Mouse (Mus musculus) stomach, postnatal 0 days (tissue): ENCODE measurements around the gene Klf14. TPM values are rescaled to one million over a fixed set of nuclear protein-coding genes. Genes with fewer than 3 reads are reported as not detected.

ENCODE experiments used
- ATAC-seq: fragments of 200-750 bp; cut with Nextera tagmentation; 2 replicates; pipeline ENCODE4 v1.8.0; 2017; ENCODE audit not compliant: low FRiP score, low TSS enrichment
- DNase-seq: peaks from one replicate; pipeline ENCODE4 v3.0.0-alpha.2; 2016; ENCODE audit warnings: low spot score
- H3K27ac ChIP-seq: fragments of 300-500 bp; sonication (generic); replicated peaks from 2 replicates; pipeline ENCODE4 v1.5.1; 2014; ENCODE audit warnings: mild to moderate bottlenecking, control low read depth
- H3K27me3 ChIP-seq: fragments of 300-500 bp; sonication (generic); 2 replicates; pipeline ENCODE4 v1.6.1; 2014; ENCODE audit warnings: low read length; ENCODE audit not compliant: control insufficient read depth, insufficient read depth
- H3K36me3 ChIP-seq: fragments of 300-500 bp; sonication (generic); 2 replicates; pipeline ENCODE4 v1.6.1; 2014; ENCODE audit warnings: low read length, mixed read lengths; ENCODE audit not compliant: control insufficient read depth, insufficient read depth
- H3K4me1 ChIP-seq: fragments of 300-500 bp; sonication (generic); replicated peaks from 2 replicates; pipeline ENCODE4 v1.6.1; 2014; ENCODE audit warnings: antibody characterized with exemption; ENCODE audit not compliant: control insufficient read depth, insufficient read depth
- H3K4me2 ChIP-seq: fragments of 300-500 bp; sonication (generic); replicated peaks from 2 replicates; pipeline ENCODE4 v1.6.1; 2014; ENCODE audit warnings: low read depth, mild to moderate bottlenecking, control low read depth, moderate library complexity
- H3K4me3 ChIP-seq: fragments of 300-500 bp; sonication (generic); 2 replicates; pipeline ENCODE4 v1.5.1; 2014; ENCODE audit warnings: low read depth, low read length, control low read depth
- H3K9ac ChIP-seq: fragments of 300-500 bp; sonication (generic); 2 replicates; pipeline ENCODE4 v1.6.1; 2014; ENCODE audit warnings: mild to moderate bottlenecking, low read length, control low read depth, mixed read lengths
- H3K9me3 ChIP-seq: fragments of 300-500 bp; sonication (generic); 2 replicates; pipeline ENCODE4 v1.6.1; 2016; ENCODE audit warnings: low read length; ENCODE audit not compliant: control insufficient read depth
- CTCF ChIP-seq: IDR thresholded peaks from 2 replicates; pipeline ENCODE4 v1.5.1; 2016; ENCODE audit warnings: antibody characterized with exemption, low read depth, mild to moderate bottlenecking, moderate library complexity
- EP300 ChIP-seq: optimal IDR thresholded peaks from 2 replicates; pipeline ENCODE3; 2016; ENCODE audit warnings: antibody characterized with exemption
- WGBS: fragments of 180-500 bp; shearing (Covaris S2); extraction: QIAGEN DNeasy Blood & Tissue Kit; methylation state at CpG from one replicate; pipeline ENCODE4 v1.1.7; 2014; 5-methylcytosine and 5-hydroxymethylcytosine counted together
- polyA plus RNA-seq: library from polyadenylated mRNA; unstranded; fragments of >200 nt; fragmentation: Nextera tagmentation; extraction: Ambion mirVana; gene quantifications from 2 replicates; pipeline ENCODE4 v1.2.1, GENCODE M21; 2015

Klf14 gene
- 1.5 and 1.7 TPM in 2 replicates for polyA plus RNA-seq

DNA sequence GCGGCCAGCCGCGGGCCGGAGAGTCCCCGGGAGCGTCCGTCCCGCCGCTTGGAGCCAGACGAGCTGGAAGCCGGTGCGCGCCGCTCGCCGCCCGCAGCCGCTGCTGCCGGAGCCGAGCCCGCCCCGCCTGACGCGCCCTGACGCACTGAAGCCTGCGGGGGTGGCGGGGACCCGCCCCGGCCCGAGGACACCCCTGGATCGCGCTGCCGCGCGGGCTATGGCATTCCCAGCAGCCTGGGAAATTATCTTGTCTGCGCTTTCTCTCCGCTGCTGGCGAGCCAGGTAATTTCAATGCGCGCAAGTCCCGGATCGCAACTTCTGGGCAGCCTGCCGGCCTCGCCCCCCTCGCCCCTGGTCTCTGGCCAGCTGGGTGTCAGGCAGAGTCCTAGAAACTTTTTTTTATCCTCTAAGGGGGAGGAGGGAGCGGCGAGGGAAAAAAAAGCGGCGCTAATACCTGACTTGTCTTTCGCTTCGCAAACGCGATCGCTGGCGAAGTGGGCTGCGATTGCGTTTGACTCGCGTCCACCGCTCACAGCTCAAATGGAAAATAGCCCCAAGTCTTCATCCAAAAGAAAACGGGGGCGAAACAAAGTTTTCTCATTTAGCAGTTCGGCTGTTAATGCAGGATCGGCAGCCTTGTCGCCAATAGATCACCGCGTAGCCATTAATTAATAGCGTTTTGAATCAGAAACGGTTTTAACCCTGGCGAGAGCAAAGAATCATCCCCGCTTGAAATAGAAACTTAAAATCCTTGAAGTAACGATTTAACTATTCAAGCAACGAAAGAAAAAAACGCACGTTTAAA lies at the start of gene Klf14:
Gene Klf14, minus strand, starts transcription at position 343 of the 805 bp plus-strand sequence.
- peaks cover 18% of the 10 kb centered on the region for H3K9me3 ChIP-seq
- ATAC-seq (peak; percentile 38; the same call in 1 of the 2 replicates), DNase-seq (peak; percentile 52)
- TF ChIP-seq EP300 = no peak
- TF ChIP-seq CTCF = no peak
- H3K4me1 ChIP-seq = no peaks in the 10 kb centered on the region
- H3K9ac ChIP-seq = peak within 1 kb of the TSS; percentile 31; the same call in 1 of the 2 replicates
- H3K27ac ChIP-seq = no peak within 1 kb of the TSS
- no peaks in the 10 kb centered on the region for H3K36me3 ChIP-seq
- peaks cover 10% of the 10 kb centered on the region for H3K27me3 ChIP-seq
- peak within 1 kb of the TSS; percentile 60 for H3K4me3 ChIP-seq
- WGBS = 2% methylated on average over 75 of the region's 75 CpGs
- H3K4me2 ChIP-seq = peak within 1 kb of the TSS; percentile 79

DNA sequence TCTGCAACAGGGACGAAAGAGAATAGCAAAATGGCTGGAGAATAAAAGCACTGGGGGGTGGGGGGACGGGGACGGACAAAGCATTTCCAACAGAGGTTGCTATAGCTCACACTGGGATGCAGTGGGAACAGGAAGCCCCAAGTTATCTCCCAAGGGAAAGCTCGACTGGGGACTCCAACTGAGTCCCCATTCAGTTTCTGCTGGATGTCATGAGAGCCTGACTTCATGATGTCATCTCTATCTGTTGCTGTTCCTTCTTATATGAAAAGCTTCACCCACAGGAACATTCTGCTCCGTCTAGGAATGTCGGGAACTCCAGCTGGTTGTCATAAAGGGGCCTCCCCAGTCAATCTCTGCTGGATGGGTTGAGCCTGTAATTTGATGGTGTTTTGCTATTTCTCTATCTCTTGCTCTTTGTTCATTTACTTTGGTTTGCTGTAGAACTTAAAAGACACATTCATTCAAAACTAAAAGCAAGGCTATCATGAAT lies 47.3 kb upstream of the Klf14 start:
- DNase-seq = no peak
- TF ChIP-seq CTCF (no peak), EP300 (no peak)
- no peaks in the 10 kb centered on the region for H3K4me1 ChIP-seq
- H3K9me3 ChIP-seq = no peaks in the 10 kb centered on the region
- no peaks in the 10 kb centered on the region for H3K36me3 ChIP-seq
- no peak overlapping the region for H3K9ac ChIP-seq
- no peak overlapping the region for H3K4me3 ChIP-seq
- no peak overlapping the region for H3K4me2 ChIP-seq
- H3K27ac ChIP-seq = no peak overlapping the region
- ATAC-seq = no peak
- no peaks in the 10 kb centered on the region for H3K27me3 ChIP-seq
- 54% methylated on average over 6 of the region's 6 CpGs for WGBS

DNA sequence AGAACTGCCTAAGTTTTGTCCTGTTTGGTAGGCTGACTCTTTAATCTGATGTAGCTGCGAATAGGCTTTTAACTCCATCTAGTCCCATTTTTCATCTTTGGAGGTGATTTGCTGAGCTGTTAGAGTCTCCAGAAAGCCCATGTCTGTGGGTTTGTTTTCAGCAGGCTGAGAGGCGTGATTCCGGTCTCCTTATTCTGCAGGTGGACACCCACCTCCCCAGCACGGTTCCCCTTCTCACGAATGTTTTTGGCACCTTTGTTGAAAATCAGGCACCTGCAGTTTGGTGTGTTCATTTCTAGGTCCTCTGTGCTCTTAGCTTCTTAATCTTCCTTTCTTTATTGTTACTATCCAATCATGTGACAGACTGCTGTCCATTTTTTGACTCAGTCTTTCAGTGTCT lies 27.5 kb upstream of the Klf14 start:
- no peak overlapping the region for H3K4me3 ChIP-seq
- ATAC-seq = no peak
- no peaks in the 10 kb centered on the region for H3K4me1 ChIP-seq
- H3K9ac ChIP-seq = no peak overlapping the region
- H3K27ac ChIP-seq = no peak overlapping the region
- DNase-seq = no peak
- H3K36me3 ChIP-seq = no peaks in the 10 kb centered on the region
- WGBS = 77% methylated on average over 5 of the region's 5 CpGs
- H3K27me3 ChIP-seq = no peaks in the 10 kb centered on the region
- no peak overlapping the region for H3K4me2 ChIP-seq
- no peaks in the 10 kb centered on the region for H3K9me3 ChIP-seq
- TF ChIP-seq EP300 (no peak), CTCF (no peak)

DNA sequence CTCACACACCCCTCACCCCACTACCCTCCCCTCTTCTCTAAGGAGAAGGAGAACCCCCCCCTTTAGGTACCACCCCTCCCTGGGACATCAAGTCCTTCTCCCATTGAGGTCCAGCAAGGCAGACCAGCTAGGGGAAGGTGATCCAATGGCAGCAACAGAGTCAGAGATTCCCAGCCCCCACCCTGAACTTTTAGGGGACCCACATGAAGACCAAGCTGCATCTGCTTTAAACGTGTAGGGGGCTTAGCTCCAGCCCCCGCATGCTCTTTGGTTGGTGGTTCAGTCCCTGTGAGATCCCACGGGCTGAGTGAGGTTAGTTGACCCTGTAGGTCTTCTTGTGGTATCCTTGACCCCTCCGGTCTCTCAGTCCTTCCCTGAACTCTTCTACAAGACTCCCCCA lies 24.1 kb upstream of the Klf14 start:
- no peaks in the 10 kb centered on the region for H3K36me3 ChIP-seq
- no peaks in the 10 kb centered on the region for H3K4me1 ChIP-seq
- no peak for ATAC-seq
- H3K27ac ChIP-seq = no peak overlapping the region
- H3K9ac ChIP-seq = no peak overlapping the region
- no peaks in the 10 kb centered on the region for H3K27me3 ChIP-seq
- H3K9me3 ChIP-seq = no peaks in the 10 kb centered on the region
- WGBS = 66% methylated on average over 4 of the region's 4 CpGs
- H3K4me3 ChIP-seq = no peak overlapping the region
- no peak for TF ChIP-seq CTCF
- TF ChIP-seq EP300 = no peak
- no peak overlapping the region for H3K4me2 ChIP-seq
- no peak for DNase-seq

DNA sequence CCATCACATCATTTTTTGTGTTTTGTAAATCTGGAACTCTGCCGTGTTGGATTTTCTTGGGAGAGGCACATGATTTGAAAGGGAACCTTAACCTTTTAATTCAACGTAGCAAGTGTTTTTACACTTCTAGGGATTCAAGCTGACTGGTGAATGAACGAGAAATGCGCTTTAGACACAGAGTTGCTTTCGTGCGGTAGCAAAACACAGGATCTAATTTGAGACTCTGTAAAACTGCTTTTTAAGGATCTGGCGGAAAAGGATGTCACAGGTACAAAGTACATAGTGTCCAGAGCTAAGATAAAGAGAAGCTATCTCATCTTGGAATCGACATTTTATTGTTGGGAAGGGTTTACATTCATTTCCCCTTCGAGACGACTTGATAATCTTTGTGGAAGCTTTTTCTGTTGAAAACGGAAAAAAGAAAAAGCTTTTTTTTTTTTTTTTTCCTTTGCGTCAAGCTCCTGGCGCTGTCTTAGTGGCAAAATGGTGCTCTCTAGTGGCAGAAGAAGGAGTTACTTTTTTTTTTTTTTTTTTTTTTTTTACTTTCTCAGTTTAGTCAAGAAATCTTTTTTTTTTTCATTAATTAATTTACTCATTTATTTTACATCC lies 23.6 kb upstream of the Klf14 start:
- no peaks in the 10 kb centered on the region for H3K27me3 ChIP-seq
- peak; percentile 70 for TF ChIP-seq CTCF
- TF ChIP-seq EP300 = no peak
- H3K36me3 ChIP-seq = no peaks in the 10 kb centered on the region
- H3K4me2 ChIP-seq = peak overlapping the region; percentile 44
- no peak for DNase-seq
- H3K27ac ChIP-seq = no peak overlapping the region
- H3K9ac ChIP-seq = no peak overlapping the region
- H3K4me3 ChIP-seq = peak overlapping the region; percentile 8; the same call in 1 of the 2 replicates
- no peak for ATAC-seq
- 12% methylated on average over 13 of the region's 13 CpGs for WGBS
- no peaks in the 10 kb centered on the region for H3K4me1 ChIP-seq
- H3K9me3 ChIP-seq = no peaks in the 10 kb centered on the region

DNA sequence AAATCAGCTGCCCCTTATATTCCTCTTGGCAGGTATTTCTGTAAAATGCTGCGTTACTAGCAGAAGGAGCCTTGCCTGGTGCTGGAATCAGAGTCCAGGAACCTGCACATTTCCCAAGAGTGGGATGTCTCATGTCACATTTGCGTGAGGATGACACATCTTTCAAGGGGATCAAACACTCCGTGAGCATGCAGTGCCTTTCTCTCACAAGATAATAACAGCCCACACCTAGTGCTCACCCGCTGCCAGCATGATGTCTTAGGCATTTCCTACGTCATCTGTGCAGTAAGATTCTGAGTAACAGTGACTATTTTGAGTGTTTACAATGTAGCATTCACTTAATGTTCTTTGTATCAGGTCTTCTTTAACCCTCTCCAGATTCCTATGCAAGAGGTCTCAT lies 22.5 kb upstream of the Klf14 start:
- DNase-seq (no peak), ATAC-seq (no peak)
- H3K4me1 ChIP-seq = no peaks in the 10 kb centered on the region
- H3K9ac ChIP-seq = no peak overlapping the region
- no peaks in the 10 kb centered on the region for H3K36me3 ChIP-seq
- H3K9me3 ChIP-seq = no peaks in the 10 kb centered on the region
- no peak overlapping the region for H3K4me2 ChIP-seq
- no peaks in the 10 kb centered on the region for H3K27me3 ChIP-seq
- TF ChIP-seq CTCF (no peak), EP300 (no peak)
- H3K27ac ChIP-seq = no peak overlapping the region
- H3K4me3 ChIP-seq = no peak overlapping the region
- WGBS = 77% methylated on average over 5 of the region's 5 CpGs
